Mouse (Mus musculus): Measurements from ENCODE around the gene Nqo1. TPM values are rescaled to one million over a fixed set of nuclear protein-coding genes. Genes with fewer than 3 reads are reported as not detected.

Nqo1 gene
- polyA plus RNA-seq (2016; fragmentation: Nextera tagmentation; extraction: Ambion mirVana) = 3.5 and 3.8 TPM in 2 replicates

DNA sequence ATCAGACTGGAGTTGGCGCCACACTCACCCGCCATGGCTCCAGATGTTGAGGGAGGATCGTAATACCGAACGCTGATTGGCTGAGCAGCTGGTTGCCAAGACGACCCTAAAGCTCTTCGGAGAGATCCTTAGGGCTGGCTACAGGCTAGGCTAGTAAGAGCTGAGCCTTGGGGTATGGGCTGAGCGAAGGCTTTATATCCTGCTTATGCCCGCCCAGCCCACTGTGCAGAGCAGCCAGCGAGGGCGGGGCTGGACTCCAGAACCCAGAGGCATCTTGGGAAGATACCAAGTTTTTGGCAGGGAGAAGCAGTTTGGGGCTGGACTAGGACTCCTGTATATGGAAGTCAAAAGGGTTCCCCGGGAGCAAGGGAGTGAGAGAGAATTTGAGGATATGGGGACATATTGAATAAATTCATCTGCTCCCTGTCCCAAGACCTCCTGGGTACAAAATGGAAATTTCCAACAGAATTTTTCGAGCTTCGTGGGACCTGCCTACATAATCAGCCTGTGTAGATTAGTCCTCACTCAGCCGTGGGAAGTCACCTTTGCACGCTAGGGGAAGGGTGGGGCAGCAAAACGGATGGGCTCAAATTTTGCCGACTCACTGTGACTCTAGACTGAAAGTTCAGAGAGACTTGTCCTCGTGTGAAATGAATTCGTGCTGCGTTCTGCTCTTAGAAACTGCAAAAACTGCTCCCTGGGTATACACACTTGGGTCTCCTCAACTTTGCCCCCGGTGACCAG, at the start of gene Nqo1:
Gene Nqo1, minus strand, starts transcription at position 169 of the 744 bp plus-strand sequence.
- ATAC-seq (ENCODE audit: low FRiP score, low read depth) = peak; percentile 93
- Histone ChIP-seq H3K27ac (no peak within 1 kb of the TSS), H3K9me3 (no peaks in the 10 kb centered on the region), H3K9ac (0 out of 2 replicates have a peak within 1 kb of the TSS, but pooled peaks have one; percentile 13), H3K36me3 (peaks cover 11% of the 10 kb centered on the region; the same call in 1 of the 2 replicates), H3K27me3 (replicated peaks) (no peaks in the 10 kb centered on the region), H3K4me2 (replicated peaks) (peak within 1 kb of the TSS; percentile 52), H3K4me3 (peak within 1 kb of the TSS; percentile 19; the same call in 1 of the 2 replicates), H3K4me1 (peaks cover 14% of the 10 kb centered on the region)
- WGBS = 17% methylated on average over 22 of the region's 22 CpGs

GRCm38 (mm10) chr8:107451414-107452066, 48.5 kb upstream of the Nqo1 start:
- WGBS = 88% methylated on average over 13 of the region's 13 CpGs
- ATAC-seq (ENCODE audit: low FRiP score, low read depth) = no peak
- H3K27ac ChIP-seq = no peak overlapping the region
- H3K9me3 ChIP-seq = no peaks in the 10 kb centered on the region
- peaks cover 8% of the 10 kb centered on the region for H3K36me3 ChIP-seq
- no peak overlapping the region for H3K4me2 ChIP-seq (replicated peaks)
- H3K9ac ChIP-seq = no peak overlapping the region
- H3K27me3 ChIP-seq (replicated peaks) = no peaks in the 10 kb centered on the region
- H3K4me3 ChIP-seq = no peak overlapping the region
- peaks cover 4% of the 10 kb centered on the region; the same call in 1 of the 2 replicates for H3K4me1 ChIP-seq

- no peak overlapping the region for H3K27ac ChIP-seq
- no peaks in the 10 kb centered on the region for H3K27me3 ChIP-seq (replicated peaks)
- H3K9ac ChIP-seq = 0 out of 2 replicates have a peak overlapping the region, but pooled peaks have one; percentile 1
- no peak overlapping the region for H3K4me2 ChIP-seq (replicated peaks)
- H3K36me3 ChIP-seq = peaks cover 8% of the 10 kb centered on the region
- peaks cover 4% of the 10 kb centered on the region; the same call in 1 of the 2 replicates for H3K4me1 ChIP-seq
- WGBS = 81% methylated on average over 6 of the region's 6 CpGs
- H3K4me3 ChIP-seq = no peak overlapping the region
- no peak for ATAC-seq (ENCODE audit: low FRiP score, low read depth)
- no peaks in the 10 kb centered on the region for H3K9me3 ChIP-seq
These were observed 46.6 kb upstream of the Nqo1 start for GRCm38 (mm10) chr8:107449655-107450054.

GRCm38 (mm10) chr8:107449130-107449529, 46.1 kb upstream of the Nqo1 start:
- ATAC-seq (ENCODE audit: low FRiP score, low read depth) = no peak
- H3K4me2 ChIP-seq (replicated peaks) = no peak overlapping the region
- H3K4me1 ChIP-seq = peaks cover 4% of the 10 kb centered on the region; the same call in 1 of the 2 replicates
- no peak overlapping the region for H3K27ac ChIP-seq
- WGBS = 27% methylated on average over 8 of the region's 8 CpGs
- no peak overlapping the region for H3K4me3 ChIP-seq
- no peaks in the 10 kb centered on the region for H3K9me3 ChIP-seq
- no peaks in the 10 kb centered on the region for H3K27me3 ChIP-seq (replicated peaks)
- peaks cover 8% of the 10 kb centered on the region for H3K36me3 ChIP-seq
- 0 out of 2 replicates have a peak overlapping the region, but pooled peaks have one; percentile 1 for H3K9ac ChIP-seq

GRCm38 (mm10) chr8:107448382-107448889, 45.4 kb upstream of the Nqo1 start:
- Histone ChIP-seq H3K27ac (no peak overlapping the region), H3K9me3 (no peaks in the 10 kb centered on the region), H3K27me3 (replicated peaks) (no peaks in the 10 kb centered on the region), H3K9ac (no peak overlapping the region), H3K4me3 (no peak overlapping the region), H3K4me2 (replicated peaks) (no peak overlapping the region), H3K36me3 (peaks cover 3% of the 10 kb centered on the region), H3K4me1 (peaks cover 4% of the 10 kb centered on the region; the same call in 1 of the 2 replicates)
- 73% methylated on average over 4 of the region's 4 CpGs for WGBS
- no peak for ATAC-seq (ENCODE audit: low FRiP score, low read depth)

DNA sequence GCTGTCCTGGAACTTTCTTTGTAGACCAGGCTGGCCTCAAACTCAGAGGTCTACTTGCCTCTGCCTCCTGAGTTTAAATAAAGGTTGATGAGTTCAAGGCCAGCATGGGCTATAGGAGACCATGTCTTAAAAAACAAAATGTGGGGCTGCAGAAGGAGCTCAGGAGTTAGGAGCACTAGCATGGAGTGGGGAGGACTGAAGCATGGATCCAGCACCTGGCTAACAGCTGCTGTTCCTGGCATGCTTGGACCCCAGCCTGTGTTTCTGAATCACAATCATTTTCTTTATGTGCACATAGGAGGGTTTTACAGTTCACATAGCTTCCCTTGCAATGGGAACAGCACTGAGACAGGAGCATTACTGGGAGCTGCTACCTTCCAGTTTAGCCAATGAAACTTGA, 44.7 kb upstream of the Nqo1 start:
- H3K4me3 ChIP-seq = no peak overlapping the region
- no peak overlapping the region for H3K27ac ChIP-seq
- no peak for ATAC-seq (ENCODE audit: low FRiP score, low read depth)
- H3K4me1 ChIP-seq = peaks cover 4% of the 10 kb centered on the region; the same call in 1 of the 2 replicates
- no peak overlapping the region for H3K9ac ChIP-seq
- H3K27me3 ChIP-seq (replicated peaks) = no peaks in the 10 kb centered on the region
- no peaks in the 10 kb centered on the region for H3K9me3 ChIP-seq
- H3K4me2 ChIP-seq (replicated peaks) = no peak overlapping the region
- H3K36me3 ChIP-seq = no peaks in the 10 kb centered on the region

- no peak overlapping the region for H3K27ac ChIP-seq
- H3K4me3 ChIP-seq = no peak overlapping the region
- no peaks in the 10 kb centered on the region for H3K36me3 ChIP-seq
- H3K4me2 ChIP-seq (replicated peaks) = no peak overlapping the region
- no peak for ATAC-seq (ENCODE audit: low FRiP score, low read depth)
- H3K9ac ChIP-seq = no peak overlapping the region
- H3K27me3 ChIP-seq (replicated peaks) = no peaks in the 10 kb centered on the region
- peaks cover 4% of the 10 kb centered on the region; the same call in 1 of the 2 replicates for H3K4me1 ChIP-seq
- no peaks in the 10 kb centered on the region for H3K9me3 ChIP-seq
- 92% methylated on average over 3 of the region's 3 CpGs for WGBS
These were observed 41.6 kb upstream of the Nqo1 start for GRCm38 (mm10) chr8:107444626-107445025.

DNA sequence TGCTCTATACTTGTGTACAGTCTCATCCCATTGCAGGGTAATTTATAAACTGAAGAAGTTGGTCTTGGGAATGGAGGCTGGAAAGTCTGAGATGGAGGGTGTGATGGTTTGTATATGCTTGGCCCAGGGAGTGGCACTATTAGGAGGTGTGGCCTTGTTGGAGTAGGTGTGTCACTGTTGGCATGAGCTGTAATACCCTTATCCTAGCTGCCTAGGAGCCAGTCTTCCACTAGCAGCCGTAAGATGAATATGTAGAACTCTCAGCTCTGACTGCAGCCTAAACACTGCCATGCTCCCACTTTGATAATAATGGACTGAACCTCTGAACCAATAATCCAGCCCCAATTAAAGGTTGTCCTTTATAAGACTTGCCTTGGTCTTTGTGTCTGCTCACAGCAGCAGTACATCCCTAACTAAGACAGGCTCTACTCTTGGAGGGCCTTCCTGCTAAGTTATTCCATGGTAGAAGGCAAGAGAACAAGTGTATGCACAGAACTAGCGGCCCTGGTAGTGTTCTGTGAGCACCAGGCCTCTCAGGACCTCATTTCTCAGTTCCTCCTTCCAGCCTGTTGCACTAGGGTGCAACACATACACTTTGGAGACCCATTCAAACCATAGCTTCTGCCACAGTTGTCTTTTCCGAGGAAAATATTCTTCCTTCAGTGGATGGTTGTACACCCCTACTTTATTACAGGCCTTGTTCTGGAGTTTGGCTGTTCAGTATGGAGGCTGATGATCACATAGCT, 37.0 kb upstream of the Nqo1 start:
- H3K9me3 ChIP-seq = no peaks in the 10 kb centered on the region
- no peak for ATAC-seq (ENCODE audit: low FRiP score, low read depth)
- H3K4me3 ChIP-seq = no peak overlapping the region
- WGBS = 96% methylated on average over 3 of the region's 3 CpGs
- H3K36me3 ChIP-seq = no peaks in the 10 kb centered on the region
- H3K27ac ChIP-seq = no peak overlapping the region
- no peak overlapping the region for H3K9ac ChIP-seq
- peaks cover 15% of the 10 kb centered on the region for H3K4me1 ChIP-seq
- no peak overlapping the region for H3K4me2 ChIP-seq (replicated peaks)
- H3K27me3 ChIP-seq (replicated peaks) = no peaks in the 10 kb centered on the region

DNA sequence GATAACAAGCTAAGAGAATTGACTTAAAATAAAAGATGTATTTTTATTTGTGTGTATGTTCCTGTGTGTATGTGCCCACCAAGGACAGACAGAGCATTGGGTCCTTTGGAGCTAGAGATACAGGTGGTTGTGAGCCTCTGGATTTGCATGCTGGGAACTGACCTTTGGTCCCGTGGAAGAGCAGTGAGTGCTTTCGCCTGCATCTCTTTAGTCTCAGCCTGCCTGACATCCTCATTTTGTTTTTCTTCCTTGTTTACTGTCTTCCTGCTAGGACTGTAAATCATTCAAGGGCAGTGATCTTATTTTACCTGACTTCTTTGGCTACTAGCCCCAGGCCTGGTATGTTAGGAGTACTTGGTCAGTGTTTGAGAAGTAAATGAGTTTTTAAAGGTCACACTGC, 34.7 kb upstream of the Nqo1 start:
- H3K27me3 ChIP-seq (replicated peaks) = no peaks in the 10 kb centered on the region
- no peak overlapping the region for H3K4me3 ChIP-seq
- no peaks in the 10 kb centered on the region for H3K36me3 ChIP-seq
- no peaks in the 10 kb centered on the region for H3K9me3 ChIP-seq
- peak overlapping the region; percentile 64; the same call in 1 of the 2 replicates for H3K4me2 ChIP-seq (replicated peaks)
- H3K9ac ChIP-seq = no peak overlapping the region
- peaks cover 15% of the 10 kb centered on the region for H3K4me1 ChIP-seq
- no peak overlapping the region for H3K27ac ChIP-seq
- 70% methylated on average over 2 of the region's 2 CpGs for WGBS
- no peak for ATAC-seq (ENCODE audit: low FRiP score, low read depth)

DNA sequence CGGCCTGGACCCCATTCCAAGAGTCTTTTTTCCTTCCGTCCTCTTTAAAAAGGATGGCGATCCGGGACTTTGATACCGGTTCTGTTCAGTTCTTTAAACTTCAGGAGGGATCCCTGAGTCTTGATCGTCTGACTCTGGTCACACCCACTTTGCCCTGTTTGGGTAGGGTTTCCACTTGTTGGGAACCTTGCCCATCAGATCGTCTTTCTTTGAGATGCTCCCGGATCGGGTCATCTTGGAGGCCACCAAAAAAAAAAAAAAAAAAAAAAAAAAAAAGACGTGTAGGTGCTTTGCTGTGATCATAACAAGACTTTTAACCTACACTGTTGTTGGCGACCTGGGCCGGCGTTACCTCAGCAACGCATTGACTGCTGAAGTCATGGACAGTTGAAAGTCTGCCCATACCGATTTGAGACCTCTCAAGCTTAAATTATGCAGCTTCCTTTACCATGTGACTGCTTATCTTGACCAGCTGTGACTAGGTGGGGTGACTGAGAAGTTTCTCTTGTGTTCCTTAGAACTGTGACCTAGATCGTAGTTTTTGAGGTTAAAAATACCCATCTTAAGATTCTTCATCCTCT, 33.9 kb upstream of the Nqo1 start:
- Histone ChIP-seq H3K9me3 (no peaks in the 10 kb centered on the region), H3K27ac (peak overlapping the region; percentile 66), H3K4me3 (peak overlapping the region; percentile 78), H3K9ac (peak overlapping the region; percentile 79), H3K4me1 (peaks cover 15% of the 10 kb centered on the region), H3K4me2 (replicated peaks) (peak overlapping the region; percentile 64), H3K27me3 (replicated peaks) (no peaks in the 10 kb centered on the region; the same call in 1 of the 2 replicates), H3K36me3 (no peaks in the 10 kb centered on the region)
- ATAC-seq (ENCODE audit: low FRiP score, low read depth) = peak; percentile 49
- WGBS = 14% methylated on average over 16 of the region's 16 CpGs

DNA sequence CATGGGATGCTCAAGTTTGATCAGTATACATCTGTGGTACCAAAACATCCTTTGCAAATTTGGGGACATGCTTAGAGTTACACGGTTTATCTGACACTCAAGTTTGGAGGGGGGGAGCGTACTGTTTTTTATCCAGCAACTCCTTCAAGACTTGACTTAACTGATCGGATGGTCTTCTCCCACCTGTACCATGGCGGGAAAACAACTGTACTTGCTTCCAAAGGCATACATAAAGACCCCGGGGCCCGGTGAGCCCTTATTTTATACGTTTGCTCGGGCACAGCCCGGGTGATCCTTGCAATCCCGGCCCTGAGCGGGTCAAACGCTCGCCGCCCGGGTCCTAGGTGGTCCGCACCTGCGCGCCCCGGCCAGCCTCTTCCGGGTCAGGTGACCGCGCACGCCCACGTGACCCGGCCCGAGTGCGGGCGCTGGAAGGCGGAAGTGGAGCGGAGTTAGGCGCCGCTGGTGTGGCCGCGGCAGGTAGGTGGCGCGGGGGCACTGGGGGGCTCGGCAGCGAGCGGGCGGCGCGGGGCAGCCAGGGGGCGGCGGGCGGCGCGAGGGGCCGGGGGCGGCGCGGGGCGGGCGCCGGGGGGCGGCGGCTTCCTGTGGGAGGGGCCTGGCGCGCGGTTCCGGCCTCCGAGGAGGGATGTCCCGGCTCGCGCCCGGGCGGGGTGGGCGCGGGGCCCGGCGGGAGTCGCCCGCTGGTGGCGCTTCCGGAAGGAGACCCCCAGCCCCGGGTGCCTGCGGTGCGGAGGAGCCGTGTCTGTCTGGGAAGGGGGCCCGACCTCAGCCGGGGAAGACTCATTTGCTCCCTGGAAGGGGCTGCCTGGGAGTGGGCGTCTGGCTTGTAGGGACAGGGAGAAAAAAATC, 33.2 kb upstream of the Nqo1 start, which contains the start of gene Wwp2:
Gene Wwp2, plus strand, starts transcription at position 404 of the 870 bp plus-strand sequence.
- peak within 1 kb of the TSS; percentile 78 for H3K4me3 ChIP-seq
- H3K9ac ChIP-seq = peak within 1 kb of the TSS; percentile 79
- H3K27ac ChIP-seq = peak within 1 kb of the TSS; percentile 66
- peaks cover 15% of the 10 kb centered on the region for H3K4me1 ChIP-seq
- H3K27me3 ChIP-seq (replicated peaks) = no peaks in the 10 kb centered on the region; the same call in 1 of the 2 replicates
- no peaks in the 10 kb centered on the region for H3K9me3 ChIP-seq
- peak within 1 kb of the TSS; percentile 70 for H3K4me2 ChIP-seq (replicated peaks)
- ATAC-seq (ENCODE audit: low FRiP score, low read depth) = peak; percentile 93
- no peaks in the 10 kb centered on the region for H3K36me3 ChIP-seq
- WGBS = 1% methylated on average over 75 of the region's 81 CpGs

Measured in neural tube, embryonic 12.5 days (tissue).